Mouse (Mus musculus) G1E (cell line): ENCODE measurements around the gene Tulp2.

Experiments
- CTCF ChIP-seq: IDR thresholded peaks from 2 replicates; pipeline ENCODE4 v1.5.1; 2012; ENCODE audit warnings: low read depth, low read length, inconsistent platforms, mixed read lengths
- GATA1 ChIP-seq: IDR thresholded peaks from 2 replicates; pipeline ENCODE4 v1.6.1; 2012; ENCODE audit warnings: borderline replicate concordance, low read length, inconsistent platforms, mixed read lengths
- GATA2 ChIP-seq: IDR thresholded peaks from 2 replicates; pipeline ENCODE4 v1.6.1; 2012; ENCODE audit warnings: low read depth, low read length, inconsistent platforms, borderline replicate concordance
- POLR2AphosphoS5 ChIP-seq: IDR thresholded peaks from 2 replicates; pipeline ENCODE4 v1.6.1; 2012; ENCODE audit warnings: low read depth, low read length, inconsistent platforms; ENCODE audit not compliant: insufficient replicate concordance
- TAL1 ChIP-seq: conservative IDR thresholded peaks from 2 replicates; pipeline ENCODE4 v1.6.1; 2012; ENCODE audit warnings: low read depth, low read length, inconsistent platforms, mixed read lengths

DNA sequence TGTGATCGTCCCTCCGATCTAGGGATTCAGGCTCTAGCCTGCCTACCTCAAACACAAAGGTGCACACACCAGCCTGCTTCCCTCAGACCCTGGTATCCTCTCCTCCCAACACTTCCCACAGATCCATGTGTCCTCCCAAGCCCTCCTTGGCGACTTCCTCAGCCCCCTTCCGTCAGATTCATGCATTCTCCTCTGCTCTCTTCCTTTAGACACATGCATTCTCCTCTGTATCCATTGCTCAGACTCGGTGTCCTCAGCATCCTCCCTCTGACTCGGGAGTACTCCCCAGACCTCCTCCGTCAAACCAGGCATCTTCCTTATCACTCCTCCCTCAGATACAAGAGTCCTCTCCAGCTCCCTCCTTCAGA, 47.9 kb upstream of the Tulp2 start:
- TF ChIP-seq CTCF (no peak), GATA1 (no peak), POLR2AphosphoS5 (no peak), TAL1 (no peak), GATA2 (no peak)
